Mouse (Mus musculus) left cerebral cortex, adult 11 months (tissue): ENCODE data around the gene Tdp2.

Experiments
- DNase-seq: peaks from one replicate; pipeline ENCODE4 v3.0.0; 2022; ENCODE audit warnings: low spot score

Gene Tdp2

DNA sequence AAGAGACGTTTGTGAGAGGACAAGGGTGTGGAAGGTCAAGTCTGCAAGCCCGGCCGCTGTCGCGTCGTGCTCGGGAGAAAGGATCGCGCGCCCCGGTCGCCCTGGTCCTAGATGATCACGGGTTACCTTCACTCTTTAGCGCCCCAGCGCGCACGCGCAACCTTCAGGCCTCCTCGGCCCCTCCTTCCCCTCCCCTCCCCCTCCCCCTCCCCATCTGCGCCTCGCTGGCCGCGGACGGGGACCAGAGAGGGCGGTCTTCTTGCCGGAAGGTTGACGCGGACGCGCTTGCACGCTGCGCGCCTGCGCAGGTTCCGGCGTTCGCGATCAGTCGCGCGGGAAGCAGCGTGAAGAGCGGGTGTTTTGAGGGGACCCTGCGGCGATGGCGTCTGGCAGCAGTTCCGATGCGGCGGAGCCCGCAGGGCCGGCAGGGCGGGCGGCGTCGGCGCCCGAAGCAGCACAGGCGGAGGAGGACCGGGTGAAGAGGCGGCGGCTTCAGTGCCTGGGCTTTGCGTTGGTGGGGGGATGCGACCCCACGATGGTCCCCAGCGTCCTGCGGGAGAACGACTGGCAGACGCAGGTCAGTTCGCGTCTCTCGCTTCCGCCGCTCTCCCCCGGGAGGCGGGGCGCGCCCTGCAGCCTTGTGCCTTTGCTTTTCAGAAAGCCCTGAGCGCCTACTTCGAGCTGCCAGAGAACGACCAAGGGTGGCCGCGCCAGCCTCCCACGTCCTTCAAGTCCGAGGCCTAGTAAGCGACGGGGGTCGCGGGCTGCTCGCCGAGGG is at the start of gene Tdp2, which contains the start of gene Acot13:
Gene Tdp2, plus strand, starts transcription at position 327 of the 778 bp plus-strand sequence.
Gene Acot13, minus strand, starts transcription at position 188 of the 778 bp plus-strand sequence.
- peak; percentile 91 for DNase-seq

- DNase-seq, result no peak
Observed at GRCm38 (mm10) chr13:24781916-24782315, 49.6 kb upstream of the Tdp2 start.

- DNase-seq, result no peak
Observed at GRCm38 (mm10) chr13:24786014-24786490, 45.4 kb upstream of the Tdp2 start.

GRCm38 (mm10) chr13:24787477-24787876 is 44.0 kb upstream of the Tdp2 start:
- no peak for DNase-seq

DNA sequence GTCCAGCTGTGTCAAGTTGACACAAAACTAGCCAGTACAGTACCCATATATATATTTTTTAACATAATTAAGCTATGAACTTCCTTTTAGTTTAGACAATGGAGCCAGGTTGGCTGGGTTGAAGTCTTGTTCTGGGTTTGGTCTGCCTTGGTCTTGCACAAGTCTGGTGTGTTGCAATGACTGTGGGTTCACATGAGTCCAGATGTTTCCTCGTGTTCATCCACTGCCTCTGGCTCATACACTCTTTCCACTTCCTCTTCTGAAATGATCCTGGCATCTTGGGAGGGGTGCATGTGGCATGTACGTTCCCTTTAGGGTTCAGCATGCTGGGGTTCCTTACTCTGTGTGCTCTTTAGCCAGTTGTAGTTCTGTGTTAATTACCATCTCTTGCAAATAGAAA is 40.1 kb upstream of the Tdp2 start:
- no peak for DNase-seq

DNA sequence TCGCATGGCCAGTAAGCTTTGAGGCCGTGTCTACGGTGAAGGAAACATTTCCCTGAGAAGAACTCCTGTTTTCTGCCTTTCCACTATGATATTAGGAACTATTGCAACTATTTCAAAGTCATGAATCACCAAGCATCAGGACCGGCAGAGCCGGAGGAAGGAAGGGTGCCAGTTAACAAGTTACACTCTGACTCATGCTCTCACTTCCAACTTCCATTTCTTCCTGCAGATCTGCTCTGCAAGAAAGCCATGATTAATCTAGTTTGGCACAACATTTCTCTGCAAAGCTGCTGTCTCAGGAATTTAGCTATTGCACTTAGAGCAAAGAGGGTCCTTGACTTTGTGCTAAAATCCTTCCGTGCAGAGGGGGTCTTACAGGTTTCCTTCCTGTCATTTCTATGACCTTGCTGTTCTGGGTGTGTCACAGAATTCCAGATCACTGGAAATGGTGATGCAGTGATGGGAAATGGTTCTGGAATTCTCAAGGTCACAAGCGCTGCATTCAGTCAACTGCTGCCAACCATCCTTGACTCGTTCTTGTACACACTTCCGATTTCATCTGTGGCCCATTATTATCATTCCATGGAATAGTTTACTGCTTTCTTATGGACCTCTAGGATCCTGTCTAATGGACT is 39.0 kb upstream of the Tdp2 start:
- no peak for DNase-seq

GRCm38 (mm10) chr13:24798686-24799085 is 32.8 kb upstream of the Tdp2 start:
- DNase-seq, result no peak

GRCm38 (mm10) chr13:24799378-24799777 is 32.1 kb upstream of the Tdp2 start:
- DNase-seq, result no peak

GRCm38 (mm10) chr13:24799925-24800673 is 31.4 kb upstream of the Tdp2 start:
- DNase-seq, result no peak

DNA sequence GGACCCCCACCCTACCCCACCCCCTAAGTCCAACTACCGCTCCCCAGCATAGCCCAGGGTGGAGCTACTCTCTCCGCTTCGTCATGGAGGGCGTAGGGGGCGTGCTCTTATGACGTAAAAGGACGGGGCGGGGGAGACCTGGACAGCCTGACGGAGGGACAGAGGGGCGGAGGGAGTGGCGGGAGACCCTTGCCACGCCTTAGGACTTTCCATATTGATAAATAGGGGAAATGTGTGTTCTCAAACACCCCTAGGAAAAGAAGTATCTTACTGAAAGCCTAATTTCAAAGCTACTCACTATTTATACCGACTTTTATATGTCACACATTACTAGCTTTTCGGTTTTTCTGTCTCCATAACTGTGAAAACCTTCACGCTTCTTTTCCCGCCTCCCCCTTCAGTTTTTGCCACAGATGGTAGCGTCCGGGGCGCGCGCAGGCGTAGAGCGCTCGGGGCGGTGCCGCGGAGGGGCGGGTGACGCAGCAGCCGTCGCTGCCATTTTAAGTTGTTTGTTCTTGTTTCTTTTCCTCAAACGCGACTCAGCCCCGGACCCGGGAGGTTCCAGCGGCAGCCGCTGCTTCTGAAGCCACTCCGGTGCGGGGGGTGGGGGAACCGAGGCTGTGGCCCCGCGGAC is 30.7 kb upstream of the Tdp2 start:
- peak; percentile 94 for DNase-seq

DNA sequence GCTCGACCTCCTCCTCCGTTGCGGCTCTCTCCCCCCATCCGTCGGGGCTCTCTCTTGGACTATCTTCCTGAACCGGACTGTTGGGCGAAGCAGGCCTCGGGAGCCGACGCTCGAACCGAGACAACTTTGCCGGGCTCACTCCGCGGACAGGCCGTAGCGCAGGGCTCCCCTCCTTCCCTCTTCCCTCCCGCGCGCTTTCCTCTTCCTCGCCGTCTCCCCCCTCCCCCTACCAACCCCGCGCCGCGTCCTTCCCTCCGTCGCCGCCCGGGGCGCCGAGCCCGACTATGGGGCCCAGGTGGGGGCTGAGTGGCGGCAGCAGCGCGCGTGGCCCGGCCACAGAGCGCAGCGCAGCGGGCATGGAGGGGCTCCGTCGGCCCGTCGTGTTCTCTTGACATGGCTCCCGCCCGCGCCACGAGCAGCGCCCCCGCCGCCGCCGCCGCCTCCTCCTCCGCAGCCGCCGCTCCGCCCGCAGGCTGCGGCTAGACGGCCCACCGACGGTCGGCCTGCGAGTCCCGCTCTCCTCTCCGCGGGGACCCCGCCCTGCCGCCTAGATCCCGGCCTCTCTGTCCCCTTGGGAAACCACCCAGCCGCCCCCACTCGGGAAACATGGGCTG is 30.1 kb upstream of the Tdp2 start, which contains the start of gene BC005537:
Gene BC005537, plus strand, starts transcription at position 350 of the 614 bp plus-strand sequence.
- no peak for DNase-seq

DNA sequence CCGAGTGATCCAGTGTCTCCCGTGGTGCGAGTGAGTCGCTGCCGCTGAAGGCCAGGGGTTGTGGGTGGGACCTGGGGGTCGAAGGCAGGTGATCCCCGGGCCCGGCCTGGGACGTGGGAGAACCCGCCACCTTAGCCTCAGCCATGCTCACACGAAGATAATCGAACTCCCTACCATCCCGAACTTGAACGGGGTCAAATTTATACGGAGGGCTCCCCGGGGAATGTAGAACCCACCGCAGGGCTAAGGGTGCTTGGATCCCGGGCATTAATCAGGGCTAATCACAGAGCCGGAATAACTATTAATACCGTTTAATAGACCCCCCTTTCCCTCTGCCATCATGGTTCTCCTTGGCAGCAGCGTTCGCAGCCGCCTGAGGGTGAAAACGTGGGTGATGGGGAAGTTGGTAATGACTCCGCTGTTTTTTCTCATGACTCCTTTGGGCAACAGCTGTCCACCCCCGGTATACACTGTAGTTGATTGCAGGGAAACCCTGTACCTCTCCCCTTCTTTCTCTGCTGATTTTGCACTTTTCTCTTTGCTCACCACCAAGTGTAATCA is 29.3 kb upstream of the Tdp2 start:
- DNase-seq, result no peak

DNA sequence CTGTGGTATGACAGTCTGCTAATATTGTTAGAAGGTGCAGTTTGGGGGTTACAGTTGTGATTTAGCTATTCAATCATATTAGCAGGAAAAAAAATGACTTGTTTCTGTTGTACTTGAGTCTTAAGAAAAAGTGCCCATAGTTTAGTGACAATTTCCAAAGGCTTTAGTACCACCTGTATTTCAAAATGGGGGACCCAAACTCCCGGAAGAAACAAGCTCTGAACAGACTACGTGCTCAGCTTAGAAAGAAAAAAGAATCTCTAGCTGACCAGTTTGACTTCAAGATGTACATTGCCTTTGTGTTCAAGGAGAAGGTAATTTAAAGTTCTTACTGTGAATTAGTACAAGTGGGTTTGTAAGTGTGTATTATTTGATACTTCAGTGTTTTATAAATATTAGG is 28.3 kb upstream of the Tdp2 start:
- DNase-seq, result no peak

DNA sequence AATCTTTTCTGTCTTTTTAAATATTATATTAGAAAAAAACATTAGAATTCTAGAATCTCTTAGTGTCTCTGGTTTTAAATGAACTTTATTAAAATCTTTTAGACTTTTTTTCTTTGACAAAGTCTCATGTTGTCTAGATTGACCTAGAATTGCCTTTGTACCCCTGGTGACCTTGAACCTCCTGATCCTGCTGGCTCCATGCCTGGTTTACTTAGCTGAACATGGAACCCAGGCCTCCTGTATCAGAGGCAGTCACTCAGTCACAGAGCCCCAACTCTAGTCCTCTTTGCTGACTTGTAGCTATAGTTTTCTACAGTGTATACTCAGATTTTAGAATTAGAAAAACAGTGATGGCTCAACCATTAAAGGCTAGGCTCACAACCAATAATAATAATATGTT is 25.4 kb upstream of the Tdp2 start:
- DNase-seq, result no peak

GRCm38 (mm10) chr13:24812521-24812920 is 19.0 kb upstream of the Tdp2 start:
- no peak for DNase-seq

DNA sequence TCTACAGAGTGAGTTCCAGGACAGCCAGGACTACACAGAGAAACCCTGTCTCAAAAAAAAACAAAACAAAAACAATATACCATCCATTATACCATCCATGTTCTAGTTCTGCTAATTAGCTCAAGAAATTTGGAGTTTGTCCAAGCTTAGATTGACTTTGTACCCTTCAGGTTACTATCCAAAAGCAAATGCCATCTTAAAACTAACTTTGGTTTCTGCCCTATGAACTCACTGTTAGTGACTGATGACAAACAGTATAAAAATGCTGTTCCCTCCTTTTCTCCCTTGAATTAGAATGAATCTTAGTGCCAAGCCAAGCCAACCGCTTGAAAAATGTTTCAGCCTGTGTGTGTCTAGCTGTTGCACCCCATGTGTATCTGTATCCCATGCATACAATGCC is 16.9 kb upstream of the Tdp2 start:
- no peak for DNase-seq

GRCm38 (mm10) chr13:24816125-24817092 is 15.1 kb upstream of the Tdp2 start:
- no peak for DNase-seq

DNA sequence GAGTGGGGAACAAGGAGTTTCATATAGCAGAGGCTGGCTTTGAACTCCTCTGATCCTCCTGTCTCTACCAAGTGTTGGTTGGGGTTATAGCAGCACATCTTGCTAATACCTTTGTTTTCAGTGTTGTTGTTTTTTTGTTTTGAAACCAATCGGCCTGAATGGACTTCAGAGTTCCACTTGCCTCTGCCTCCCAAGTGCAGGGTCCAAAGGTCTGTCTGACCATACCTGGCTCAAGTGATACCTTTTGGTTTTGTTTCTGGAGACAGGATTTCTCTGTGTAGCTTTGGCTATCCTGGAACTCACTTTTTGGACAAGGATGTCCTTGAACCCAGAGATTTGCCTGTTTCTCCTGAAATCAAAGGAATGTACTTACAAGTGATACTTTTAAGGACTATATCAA is 11.5 kb upstream of the Tdp2 start:
- DNase-seq, result no peak

- DNase-seq, result no peak
Observed at GRCm38 (mm10) chr13:24822663-24823343, 8.7 kb upstream of the Tdp2 start.

GRCm38 (mm10) chr13:24824647-24825046 is 6.8 kb upstream of the Tdp2 start:
- DNase-seq, result no peak
